Mouse (Mus musculus) ES-E14 (cell line): ENCODE data around the gene Dusp12. TPM values are rescaled to one million over a fixed set of nuclear protein-coding genes. Genes with fewer than 3 reads are reported as not detected.

Source experiments
- DNase-seq: peaks from one replicate; pipeline ENCODE4 v3.0.0-alpha.2; 2013; ENCODE audit warnings: low read depth, low spot score
- H3K27ac ChIP-seq: 2 replicates; pipeline ENCODE4 v1.5.1; 2012; ENCODE audit warnings: low read depth, mild to moderate bottlenecking, low read length, moderate library complexity, mixed read lengths; ENCODE audit not compliant: poor library complexity, insufficient read depth, severe bottlenecking
- H3K36me3 ChIP-seq: 2 replicates; pipeline ENCODE4 v1.6.1; 2012; ENCODE audit warnings: mild to moderate bottlenecking, low read length, moderate library complexity, mixed read lengths; ENCODE audit not compliant: control insufficient read depth, poor library complexity, insufficient read depth, severe bottlenecking
- H3K4me1 ChIP-seq, 2 experiments: fragments of 150-350 bp in 1 of 2; sonication (generic) in 1 of 2; 2 replicates each; pipeline ENCODE4 v1.6.1; 2012; ENCODE audit warnings: low read length in 2 of 2, mild to moderate bottlenecking in 1 of 2, mixed read lengths in 1 of 2; ENCODE audit not compliant: control insufficient read depth in 2 of 2, insufficient read depth in 2 of 2, poor library complexity in 1 of 2
- H3K4me3 ChIP-seq, 2 experiments: fragments of 150-350 bp in 1 of 2; sonication (generic) in 1 of 2; 2 replicates each; pipeline ENCODE4 v1.5.1; 2012; ENCODE audit warnings: low read length in 2 of 2, low read depth in 1 of 2, mild to moderate bottlenecking in 1 of 2, mixed read lengths in 1 of 2; ENCODE audit not compliant: insufficient read depth in 1 of 2, poor library complexity in 1 of 2, severe bottlenecking in 1 of 2
- H3K9ac ChIP-seq: 2 replicates; pipeline ENCODE4 v1.6.1; 2012; ENCODE audit warnings: low read depth, mild to moderate bottlenecking, low read length, mixed read lengths; ENCODE audit not compliant: poor library complexity, insufficient read depth, severe bottlenecking
- H3K9me3 ChIP-seq: fragments of 150-350 bp; sonication (generic); 2 replicates; pipeline ENCODE4 v1.6.1; 2012; ENCODE audit warnings: low read depth, mild to moderate bottlenecking, low read length; ENCODE audit not compliant: control insufficient read depth, insufficient read depth
- CHD2 ChIP-seq: IDR thresholded peaks from 2 replicates; pipeline ENCODE4 v1.6.1; 2014; ENCODE audit warnings: mild to moderate bottlenecking, low read depth, low read length, inconsistent platforms
- HCFC1 ChIP-seq: IDR thresholded peaks from 2 replicates; pipeline ENCODE4 v1.6.1; 2012; ENCODE audit warnings: low read length, inconsistent platforms, borderline replicate concordance; ENCODE audit not compliant: insufficient read depth
- MAFK ChIP-seq: IDR thresholded peaks from 2 replicates; pipeline ENCODE4 v1.6.1; 2014; ENCODE audit warnings: mild to moderate bottlenecking, low read depth, low read length, inconsistent platforms; ENCODE audit not compliant: insufficient read depth
- ZC3H11A ChIP-seq: IDR thresholded peaks from 2 replicates; pipeline ENCODE4 v1.6.1; 2012; ENCODE audit warnings: low read depth, mild to moderate bottlenecking, inconsistent platforms, low read length, borderline replicate concordance
- ZNF384 ChIP-seq: IDR thresholded peaks from 2 replicates; pipeline ENCODE4 v1.6.1; 2012; ENCODE audit warnings: low read depth, low read length, inconsistent platforms
- in situ Hi-C, 2 experiments: fragments of 600-800 bp; cut with MboI; formaldehyde crosslinking; loops; one replicate each; pipeline ENCODE4 v1.15.1; 2025; ENCODE audit warnings: low sequenced_read_pairs in 2 of 2, inconsistent platforms in 1 of 2; ENCODE audit not compliant: unreplicated experiment in 2 of 2
- total RNA-seq: library from RNA; depleted of rRNA; stranded (reverse); fragments of 300-350 nt; gene quantifications from 2 replicates; pipeline ENCODE4 v1.2.3, GENCODE M21; 2012

Gene Dusp12
- total RNA-seq, 1 experiment, result 47.6 TPM

DNA sequence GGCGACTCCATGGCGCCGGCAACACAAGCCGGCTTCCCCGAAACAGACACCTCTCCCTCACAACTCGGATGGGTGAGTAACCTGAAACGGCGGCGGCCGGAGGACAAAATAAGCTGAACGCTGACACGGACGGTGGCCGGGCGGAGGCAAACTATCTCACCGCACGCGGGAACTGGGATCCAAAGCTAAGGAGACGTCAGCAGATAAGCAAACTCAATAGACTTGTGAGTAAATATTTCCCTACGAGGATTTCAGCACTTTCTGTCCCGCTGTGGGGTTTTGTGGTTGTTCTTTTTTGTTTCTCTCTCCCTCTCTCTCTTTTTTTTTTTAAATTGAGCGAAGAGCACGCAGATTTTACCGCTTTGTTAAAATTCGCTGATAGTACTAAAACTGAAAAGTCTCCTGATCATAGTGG, 17.6 kb downstream of the Dusp12 start, which contains the start of gene Atf6:
Gene Atf6, minus strand, starts transcription at position 81 of the 415 bp plus-strand sequence.
- Histone ChIP-seq H3K9ac (peak within 1 kb of the TSS; percentile 96), H3K9me3 (no peaks in the 10 kb centered on the region), H3K36me3 (no peaks in the 10 kb centered on the region), H3K4me3 (peak within 1 kb of the TSS; percentile 87 to 99), H3K27ac (peak within 1 kb of the TSS; percentile 64; the same call in 1 of the 2 replicates), H3K4me1 (peaks cover 2 to 6% of the 10 kb centered on the region in 2 experiments; a peak in 2 of 4 replicates)
- in situ Hi-C loops, result no loop called here
- TF ChIP-seq MAFK (0 out of 2 replicates have a peak, but pooled peaks have one; percentile 41), CHD2 (no peak), ZC3H11A (no peak), ZNF384 (no peak), HCFC1 (0 out of 2 replicates have a peak, but pooled peaks have one; percentile 50)
- DNase-seq, result peak; percentile 91

GRCm38 (mm10) chr1:170866992-170867690, 18.2 kb downstream of the Dusp12 start:
- Histone ChIP-seq H3K4me1 (peaks cover 2 to 6% of the 10 kb centered on the region in 2 experiments; a peak in 2 of 4 replicates), H3K9me3 (no peaks in the 10 kb centered on the region), H3K9ac (peak overlapping the region; percentile 96), H3K4me3 (peak overlapping the region; percentile 87 to 99), H3K36me3 (no peaks in the 10 kb centered on the region), H3K27ac (peak overlapping the region; percentile 49; the same call in 1 of the 2 replicates)
- TF ChIP-seq CHD2 (no peak), ZC3H11A (no peak), MAFK (no peak), HCFC1 (no peak), ZNF384 (no peak)
- in situ Hi-C loops, result no loop called here
- no peak for DNase-seq

- H3K9me3 ChIP-seq, result no peaks in the 10 kb centered on the region
- H3K4me3 ChIP-seq, result no peak overlapping the region
- no peak for DNase-seq
- TF ChIP-seq HCFC1, result no peak
- TF ChIP-seq ZNF384, result no peak
- no peak for TF ChIP-seq CHD2
- TF ChIP-seq ZC3H11A, result no peak
- TF ChIP-seq MAFK, result no peak
- no peaks in the 10 kb centered on the region for H3K36me3 ChIP-seq
- H3K27ac ChIP-seq, result no peak overlapping the region
- H3K9ac ChIP-seq, result no peak overlapping the region
- in situ Hi-C loops, result no loop called here
- peaks cover 0 to 2% of the 10 kb centered on the region in 2 experiments; a peak in 1 of 4 replicates for H3K4me1 ChIP-seq
Measured at GRCm38 (mm10) chr1:170865406-170865805, 19.9 kb downstream of the Dusp12 start.

GRCm38 (mm10) chr1:170864754-170865153, 20.6 kb downstream of the Dusp12 start:
- TF ChIP-seq CHD2 (no peak), HCFC1 (no peak), ZNF384 (no peak), ZC3H11A (no peak), MAFK (no peak)
- no peak overlapping the region for H3K9ac ChIP-seq
- DNase-seq, result no peak
- no peaks in the 10 kb centered on the region for H3K36me3 ChIP-seq
- H3K4me3 ChIP-seq, result no peak overlapping the region
- H3K27ac ChIP-seq, result no peak overlapping the region
- H3K4me1 ChIP-seq, result no peaks in the 10 kb centered on the region; a peak in 1 of 4 replicates
- in situ Hi-C loops, result no loop called here
- no peaks in the 10 kb centered on the region for H3K9me3 ChIP-seq
